Mouse (Mus musculus) stomach, postnatal 0 days (tissue): ENCODE results near the gene Fancg.

Experiments
- CTCF ChIP-seq: IDR thresholded peaks from 2 replicates; pipeline ENCODE4 v1.5.1; 2016; ENCODE audit warnings: antibody characterized with exemption, low read depth, mild to moderate bottlenecking, moderate library complexity
- EP300 ChIP-seq: optimal IDR thresholded peaks from 2 replicates; pipeline ENCODE3; 2016; ENCODE audit warnings: antibody characterized with exemption

- TF ChIP-seq CTCF (no peak), EP300 (no peak)
Observed at GRCm38 (mm10) chr4:42956581-42956980, 53.7 kb downstream of the Fancg start.
